Mouse (Mus musculus) bone marrow, adult 2 months (tissue): ENCODE results near the gene Tex37. TPM values are rescaled to one million over a fixed set of nuclear protein-coding genes. Genes with fewer than 3 reads are reported as not detected.

Experiments used
- H3K27ac ChIP-seq: fragments of 200-500 bp; 2 replicates; pipeline ENCODE4 v1.5.1; 2012; ENCODE audit warnings: low read depth, mild to moderate bottlenecking, control low read depth, inconsistent platforms, low read length; ENCODE audit not compliant: control insufficient read depth, poor library complexity, insufficient read depth
- H3K4me1 ChIP-seq: fragments of 200-500 bp; 2 replicates; pipeline ENCODE4 v1.6.1; 2011; ENCODE audit warnings: low read length; ENCODE audit not compliant: control insufficient read depth, insufficient read depth
- H3K4me3 ChIP-seq: fragments of 200-500 bp; replicated peaks from 2 replicates; pipeline ENCODE3; 2011; ENCODE audit warnings: mild to moderate bottlenecking, low read depth, low read length, control low read depth; ENCODE audit not compliant: control insufficient read depth
- CTCF ChIP-seq: fragments of 200-500 bp; IDR thresholded peaks from 2 replicates; pipeline ENCODE4 v1.5.1; 2011; ENCODE audit warnings: low read length, control low read depth; ENCODE audit not compliant: control insufficient read depth, insufficient read depth
- POLR2A ChIP-seq: fragments of 200-500 bp; IDR thresholded peaks from 2 replicates; pipeline ENCODE4 v1.6.1; 2011; ENCODE audit warnings: low read depth, mild to moderate bottlenecking, control low read depth, low read length, borderline replicate concordance; ENCODE audit not compliant: control insufficient read depth
- WGBS: fragments of 180-500 bp; shearing (Covaris S2); methylation state at CpG from one replicate; pipeline ENCODE4 v1.1.7; 2018; 5-methylcytosine and 5-hydroxymethylcytosine counted together
- polyA plus RNA-seq: library from polyadenylated mRNA; stranded (reverse); fragments of >200 nt; gene quantifications from 2 replicates; pipeline ENCODE4 v1.2.4, GENCODE M21; 2011; ENCODE audit warnings: low replicate concordance; ENCODE audit not compliant: missing spikeins, insufficient read depth, insufficient read length

Gene Tex37
- polyA plus RNA-seq, 1 experiment: not detected

- no peak overlapping the region for H3K27ac ChIP-seq
- TF ChIP-seq POLR2A: no peak
- no peak for TF ChIP-seq CTCF
These were observed 46.2 kb downstream of the Tex37 start for GRCm38 (mm10) chr6:70872570-70872969.

GRCm38 (mm10) chr6:70872128-70872527, 46.6 kb downstream of the Tex37 start:
- WGBS: 79% methylated on average over 10 of the region's 10 CpGs
- no peak overlapping the region for H3K27ac ChIP-seq
- no peak overlapping the region for H3K4me3 ChIP-seq
- peaks cover 4% of the 10 kb centered on the region for H3K4me1 ChIP-seq
- no peak for TF ChIP-seq POLR2A
- no peak for TF ChIP-seq CTCF

More at GRCm38 (mm10) chr6:70872570-70872969, 46.2 kb downstream of the Tex37 start:
- H3K4me1 ChIP-seq: peaks cover 4% of the 10 kb centered on the region
- 84% methylated on average over 7 of the region's 7 CpGs for WGBS
- no peak overlapping the region for H3K4me3 ChIP-seq

- Histone ChIP-seq H3K4me3 (no peak overlapping the region), H3K4me1 (peaks cover 4% of the 10 kb centered on the region), H3K27ac (peak overlapping the region; percentile 34; the same call in 1 of the 2 replicates)
- WGBS: 31% methylated on average over 14 of the region's 14 CpGs
- TF ChIP-seq POLR2A (no peak), CTCF (no peak)
These were observed 47.2 kb downstream of the Tex37 start for GRCm38 (mm10) chr6:70871511-70871980.

GRCm38 (mm10) chr6:70867297-70867696, 51.4 kb downstream of the Tex37 start:
- TF ChIP-seq CTCF: no peak
- no peak for TF ChIP-seq POLR2A
- H3K4me1 ChIP-seq: peaks cover 7% of the 10 kb centered on the region
- no peak overlapping the region for H3K4me3 ChIP-seq
- no peak overlapping the region for H3K27ac ChIP-seq
- 87% methylated on average over 9 of the region's 9 CpGs for WGBS

GRCm38 (mm10) chr6:70866761-70867160, 52.0 kb downstream of the Tex37 start:
- WGBS: 82% methylated on average over 5 of the region's 5 CpGs
- TF ChIP-seq CTCF: no peak
- TF ChIP-seq POLR2A: no peak
- Histone ChIP-seq H3K27ac (no peak overlapping the region), H3K4me1 (peaks cover 10% of the 10 kb centered on the region), H3K4me3 (no peak overlapping the region)

- Histone ChIP-seq H3K4me3 (peak overlapping the region; percentile 33), H3K27ac (peak overlapping the region; percentile 30; the same call in 1 of the 2 replicates), H3K4me1 (peaks cover 10% of the 10 kb centered on the region)
- 20% methylated on average over 6 of the region's 6 CpGs for WGBS
- no peak for TF ChIP-seq CTCF
These were observed 54.4 kb downstream of the Tex37 start for GRCm38 (mm10) chr6:70864285-70864684.

Other genes starting within 250 kb of the Tex37 start
- 65.3 and 78.5 TPM in 2 replicates for gene Rpia, start 126.7 kb downstream of the Tex37 start, polyA plus RNA-seq
- 10.9 and 12.4 TPM in 2 replicates for gene Eif2ak3, start 74.4 kb downstream of the Tex37 start, polyA plus RNA-seq
- gene Foxi3, start 37.6 kb upstream of the Tex37 start, polyA plus RNA-seq: not detected in 2 replicates
- not detected in 2 replicates for gene Thnsl2, start 225.5 kb upstream of the Tex37 start, polyA plus RNA-seq